In the genomic region with DNA sequence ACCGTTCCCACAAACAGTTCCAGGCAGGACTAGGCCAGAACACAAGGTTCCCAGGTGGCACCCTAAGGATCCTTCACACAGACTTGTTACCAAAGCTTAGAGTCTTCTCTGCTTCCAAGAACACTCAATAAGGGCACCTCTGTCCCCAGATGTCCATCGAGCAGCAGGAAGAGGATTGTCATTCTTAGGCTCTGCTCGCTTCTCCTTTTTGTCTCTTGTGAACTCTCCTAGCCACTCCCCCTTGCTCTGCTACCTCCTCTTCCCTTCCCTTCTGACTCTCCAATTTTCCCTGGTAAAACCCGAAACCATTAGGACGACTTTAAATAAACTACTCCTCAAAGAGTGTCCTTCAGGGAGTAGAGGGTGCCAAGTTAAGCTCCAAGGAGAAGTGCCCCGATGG, we compare ENCODE assay signal across 25 mouse cellular contexts.
DNase-seq lines count a peak whose midpoint lies in the region; ATAC-seq lines count a peak whose summit lies in the region.
"Had no signal": no experiment of that assay in that cellular context is flagged by ENCODE, and none has a peak within 500 bp of the region (broad histone marks: within the 10 kb centered on the region; RNA-seq: fewer than 3 reads in every experiment).

No protein-coding gene starts in this region.

- no peak for ATAC-seq in forebrain, embryonic 14.5 days
- ATAC-seq in midbrain, embryonic 16.5 days: no peak
- peak; percentile 61; the same call in 1 of the 2 replicates for ATAC-seq in granulocyte monocyte progenitor cell, adult 5-6 weeks (replicated peaks; ENCODE audit: poor library complexity, severe bottlenecking)
- ATAC-seq: forebrain, embryonic 16.5 days; hindbrain, postnatal 0 days; inflammation-experienced regulatory T-cells, adult 6 months had no signal

- H3K9me3 ChIP-seq in forebrain, embryonic 10.5 days: no peaks in the 10 kb centered on the region
- H3K9me3 ChIP-seq in forebrain, embryonic 14.5 days (replicated peaks; ENCODE audit: control insufficient read depth, low read length): no peaks in the 10 kb centered on the region
- no peaks in the 10 kb centered on the region for H3K9me3 ChIP-seq in midbrain, embryonic 10.5 days (replicated peaks)
- no peaks in the 10 kb centered on the region for H3K9me3 ChIP-seq in midbrain, embryonic 16.5 days (replicated peaks; ENCODE audit: control insufficient read depth, low read length, poor library complexity, severe bottlenecking)
- H3K9me3 ChIP-seq in embryonic facial prominence, embryonic 10.5 days: no peaks in the 10 kb centered on the region
- H3K9me3 ChIP-seq: embryonic facial prominence, embryonic 13.5 days; heart, embryonic 13.5 days had no signal

- no peak overlapping the region for H3K4me2 ChIP-seq in forebrain, embryonic 14.5 days (ENCODE audit: low read length)
- H3K4me2 ChIP-seq in midbrain, embryonic 16.5 days (ENCODE audit: low read length): no peak overlapping the region
- H3K4me2 ChIP-seq: embryonic facial prominence, embryonic 13.5 days; heart, embryonic 13.5 days; hindbrain, embryonic 14.5 days had no signal

- intact Hi-C loops in left cerebral cortex, postnatal 36 days (cut with DNase I): no loop called here

- 0 out of 2 replicates have a peak overlapping the region, but pooled peaks have one; percentile 77 for H3K27ac ChIP-seq in forebrain, embryonic 10.5 days
- no peak overlapping the region for H3K27ac ChIP-seq in forebrain, embryonic 14.5 days (ENCODE audit: low read depth, low read length)
- 0 out of 2 replicates have a peak overlapping the region, but pooled peaks have one; percentile 55 for H3K27ac ChIP-seq in midbrain, embryonic 10.5 days (replicated peaks)
- no peak overlapping the region for H3K27ac ChIP-seq in midbrain, embryonic 16.5 days (ENCODE audit: low read length)
- no peak overlapping the region for H3K27ac ChIP-seq in embryonic facial prominence, embryonic 10.5 days (replicated peaks)
- H3K27ac ChIP-seq: embryonic facial prominence, embryonic 13.5 days; heart, embryonic 13.5 days; hindbrain, embryonic 14.5 days; hindbrain, postnatal 0 days had no signal

- peaks cover 44% of the 10 kb centered on the region for H3K4me1 ChIP-seq in forebrain, embryonic 10.5 days
- H3K4me1 ChIP-seq in forebrain, embryonic 14.5 days (ENCODE audit: control insufficient read depth, insufficient read depth, low read length): no peaks in the 10 kb centered on the region
- peaks cover 29% of the 10 kb centered on the region for H3K4me1 ChIP-seq in midbrain, embryonic 10.5 days
- no peaks in the 10 kb centered on the region for H3K4me1 ChIP-seq in midbrain, embryonic 16.5 days (ENCODE audit: control insufficient read depth, insufficient read depth, low read length)
- H3K4me1 ChIP-seq in embryonic facial prominence, embryonic 10.5 days: peaks cover 20% of the 10 kb centered on the region
- H3K4me1 ChIP-seq: embryonic facial prominence, embryonic 13.5 days had no signal

- H3K9ac ChIP-seq in forebrain, embryonic 14.5 days (ENCODE audit: low read length): no peak overlapping the region
- no peak overlapping the region for H3K9ac ChIP-seq in midbrain, embryonic 16.5 days (ENCODE audit: low read depth, low read length)
- H3K9ac ChIP-seq: embryonic facial prominence, embryonic 13.5 days; heart, embryonic 13.5 days; hindbrain, embryonic 14.5 days had no signal

- whole genome bisulfite sequencing in forebrain, embryonic 10.5 days: 73% methylated on average over 6 of the region's 6 CpGs
- WGBS in forebrain, embryonic 14.5 days: 82% methylated on average over 6 of the region's 6 CpGs
- 80% methylated on average over 6 of the region's 6 CpGs for WGBS in midbrain, embryonic 10.5 days
- WGBS in midbrain, embryonic 16.5 days: 85% methylated on average over 6 of the region's 6 CpGs
- 71% methylated on average over 6 of the region's 6 CpGs for WGBS in embryonic facial prominence, embryonic 10.5 days

- no peaks in the 10 kb centered on the region for H3K36me3 ChIP-seq in forebrain, embryonic 10.5 days (replicated peaks)
- no peaks in the 10 kb centered on the region for H3K36me3 ChIP-seq in forebrain, embryonic 14.5 days (ENCODE audit: control insufficient read depth, insufficient read depth, low read length)
- H3K36me3 ChIP-seq in midbrain, embryonic 10.5 days: no peaks in the 10 kb centered on the region
- H3K36me3 ChIP-seq in midbrain, embryonic 16.5 days (ENCODE audit: control insufficient read depth, insufficient read depth, low read length): no peaks in the 10 kb centered on the region
- no peaks in the 10 kb centered on the region for H3K36me3 ChIP-seq in embryonic facial prominence, embryonic 10.5 days (replicated peaks)
- H3K36me3 ChIP-seq: embryonic facial prominence, embryonic 13.5 days; heart, embryonic 13.5 days had no signal

- no peak for DNase-seq in forebrain, embryonic 10.5 days (ENCODE audit: extremely low spot score, low spot score)
- no peak for DNase-seq in forebrain, embryonic 14.5 days (ENCODE audit: low spot score)
- DNase-seq in midbrain, embryonic 10.5 days (ENCODE audit: low spot score): no peak
- DNase-seq in embryonic facial prominence, embryonic 10.5 days (ENCODE audit: low spot score): no peak
- DNase-seq in left cerebral cortex, postnatal 36 days (ENCODE audit: low spot score in 2 of 2): no peak
- DNase-seq: adrenal gland, adult 2 months; adrenal gland, postnatal 14 days; cerebellum, adult 11 months; cerebellum, adult 2 months; cerebellum, adult 9-11 months; cerebellum, postnatal 25 days; gastrocnemius, postnatal 10 days; gastrocnemius, postnatal 36 days; heart, adult 18-20 months; heart, postnatal 14 days; heart, postnatal 4 days had no signal

- H3K27me3 ChIP-seq in forebrain, embryonic 10.5 days (ENCODE audit: poor library complexity, severe bottlenecking): peaks cover 97% of the 10 kb centered on the region
- 0 out of 2 replicates have a peak, but pooled peaks cover 4% of the 10 kb centered on the region for H3K27me3 ChIP-seq in forebrain, embryonic 14.5 days (replicated peaks; ENCODE audit: control insufficient read depth, insufficient read depth, low read length)
- peaks cover 98% of the 10 kb centered on the region for H3K27me3 ChIP-seq in midbrain, embryonic 10.5 days (ENCODE audit: low read depth, poor library complexity, severe bottlenecking)
- peaks cover 9% of the 10 kb centered on the region for H3K27me3 ChIP-seq in midbrain, embryonic 16.5 days (ENCODE audit: control insufficient read depth, insufficient read depth, low read depth, low read length)
- peaks cover 97% of the 10 kb centered on the region for H3K27me3 ChIP-seq in embryonic facial prominence, embryonic 10.5 days (replicated peaks; ENCODE audit: low read depth, poor library complexity, severe bottlenecking)

- H3K4me3 ChIP-seq in forebrain, embryonic 10.5 days: no peak overlapping the region
- H3K4me3 ChIP-seq in forebrain, embryonic 14.5 days (ENCODE audit: low read depth, low read length): no peak overlapping the region
- H3K4me3 ChIP-seq in midbrain, embryonic 10.5 days: no peak overlapping the region
- no peak overlapping the region for H3K4me3 ChIP-seq in midbrain, embryonic 16.5 days (ENCODE audit: low read depth, low read length)
- H3K4me3 ChIP-seq in embryonic facial prominence, embryonic 10.5 days: no peak overlapping the region
- H3K4me3 ChIP-seq: embryonic facial prominence, embryonic 13.5 days; erythroblast, embryonic 14.5 days; heart, embryonic 13.5 days had no signal

Comparison
In these comparisons a context has a peak if more than half of its experiments do, and no peak if none do; other contexts are left out.
1. H3K27ac ChIP-seq: peak in forebrain, embryonic 10.5 days (single experiment) and midbrain, embryonic 10.5 days (single experiment); none in forebrain, embryonic 14.5 days (single experiment), midbrain, embryonic 16.5 days (single experiment) and embryonic facial prominence, embryonic 10.5 days (single experiment).